Mouse (Mus musculus) mammary gland, adult 2 months (tissue): ENCODE measurements around the gene Lce1j. TPM values are rescaled to one million over a fixed set of nuclear protein-coding genes. Genes with fewer than 3 reads are reported as not detected.

Experiments
- polyA plus RNA-seq: library from polyadenylated mRNA; depleted of rRNA; stranded (reverse); fragments of >200 nt; gene quantifications from 2 replicates; pipeline ENCODE4 v1.2.3, GENCODE M21; 2012; ENCODE audit warnings: low replicate concordance; rRNA removed

Lce1j gene
- 0.95 TPM in 1 of 2 replicates, not detected in the other for polyA plus RNA-seq

GRCm38 (mm10) chr3:92790414-92790813 lies at the start of gene Lce1j:
Gene Lce1j (minus strand): TSS chr3:92790514.

DNA sequence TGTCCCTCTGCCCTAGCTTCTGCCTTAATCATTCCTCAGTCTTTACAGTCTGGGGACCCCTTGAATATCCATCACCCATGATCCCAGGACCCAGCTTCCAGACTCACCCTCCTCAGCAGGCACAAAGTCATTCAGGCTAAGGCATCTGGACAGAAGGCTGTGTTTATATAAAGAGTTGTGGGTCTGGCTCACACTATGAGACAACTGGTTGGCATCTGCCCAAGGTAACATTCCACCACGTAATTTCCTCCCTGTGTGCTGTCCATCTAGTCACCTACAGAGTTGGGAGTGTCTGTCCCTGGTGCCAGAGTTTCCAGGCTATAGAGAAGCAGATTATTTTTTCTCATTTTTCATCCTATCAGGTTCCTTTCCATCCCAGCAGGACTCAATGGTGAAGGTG lies 36.8 kb upstream of the Lce1j start, which contains the start of gene Kprp:
Kprp (minus strand) TSS at position 140 of the 400 bp plus-strand sequence.

GRCm38 (mm10) chr3:92807791-92808190 lies 17.5 kb upstream of the Lce1j start, which contains the start of gene Lce1k:
Gene Lce1k (minus strand): TSS chr3:92807891.

DNA sequence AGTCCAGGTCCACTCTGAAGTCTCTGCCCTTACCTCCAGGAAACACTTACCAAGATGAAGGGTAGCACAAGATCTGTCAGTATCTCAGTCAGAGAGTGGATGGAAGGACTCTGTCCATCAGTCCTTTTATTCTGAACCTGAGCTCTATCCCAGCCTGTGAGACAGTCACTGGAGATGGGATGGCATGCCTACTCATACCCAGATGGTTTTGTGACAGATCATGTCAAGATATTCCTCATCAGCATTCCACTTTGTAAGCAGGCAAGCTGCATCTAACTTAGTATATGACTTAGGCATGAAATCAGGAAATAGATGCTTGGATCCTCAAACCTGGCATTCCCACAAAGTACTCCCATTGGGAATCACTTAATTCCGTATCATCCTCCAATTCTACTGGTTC lies 11.5 kb downstream of the Lce1j start, which contains the start of gene Lce1i:
Lce1i (minus strand) TSS at position 101 of the 400 bp plus-strand sequence.

DNA sequence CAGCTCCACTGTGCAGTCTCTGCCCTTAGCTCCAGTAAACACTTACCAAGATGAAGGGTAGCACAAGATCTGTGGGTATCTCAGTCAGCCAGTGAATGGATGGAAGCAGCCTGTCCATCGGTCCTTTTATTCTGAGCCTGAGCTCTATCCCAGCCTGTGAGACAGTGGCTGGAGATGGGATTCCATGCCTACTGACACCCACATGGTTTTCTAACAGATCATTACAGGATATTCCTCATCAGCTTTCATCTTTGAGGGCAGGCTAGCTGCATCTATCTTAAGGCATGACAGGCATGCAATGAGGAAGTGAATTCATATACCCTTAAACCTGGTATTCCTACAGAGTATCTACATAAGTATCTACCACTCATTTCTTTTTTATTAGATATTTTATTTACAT lies 25.3 kb downstream of the Lce1j start, which contains the start of gene Lce1h:
Lce1h (minus strand) TSS at position 101 of the 400 bp plus-strand sequence.

DNA sequence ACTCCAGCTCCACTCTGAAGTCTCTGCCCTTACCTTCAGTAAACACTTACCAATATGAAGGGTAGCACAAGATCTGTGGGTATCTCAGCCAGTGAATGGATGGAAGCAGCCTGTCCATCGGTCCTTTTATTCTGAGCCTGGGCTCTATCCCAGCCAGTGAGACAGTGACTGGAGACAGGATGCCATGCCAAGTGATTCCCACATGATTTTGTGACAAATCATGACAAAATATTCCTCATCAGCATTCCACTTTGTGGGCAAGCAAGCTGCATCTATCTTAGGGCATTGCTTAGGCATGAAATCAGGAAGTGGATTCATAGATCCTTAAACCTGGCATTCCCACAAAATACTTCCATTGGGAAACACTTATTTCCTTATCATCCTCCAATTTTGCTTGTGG lies 38.1 kb downstream of the Lce1j start, which contains the start of gene Lce1g:
Lce1g (minus strand) TSS at position 101 of the 400 bp plus-strand sequence.

GRCm38 (mm10) chr3:92738996-92739395 lies 51.3 kb downstream of the Lce1j start, which contains the start of gene Gm38119:
Gene Gm38119 (minus strand): TSS chr3:92739096.

Other genes starting within 250 kb of the Lce1j start
- gene Ivl, start 216.8 kb downstream of the Lce1j start, polyA plus RNA-seq = 1.4 TPM in 1 of 2 replicates, not detected in the other
- gene Smcp, start 201.5 kb downstream of the Lce1j start, polyA plus RNA-seq = 0.24 TPM in 1 of 2 replicates, not detected in the other
- 0.20 TPM in 1 of 2 replicates, not detected in the other for gene 2210017I01Rik, start 183.0 kb downstream of the Lce1j start, polyA plus RNA-seq
- gene Lce6a, start 168.9 kb downstream of the Lce1j start, polyA plus RNA-seq = 0.66 and 1.3 TPM in 2 replicates
- gene Lce1a1, start 142.2 kb downstream of the Lce1j start, polyA plus RNA-seq = 0.86 and 4.6 TPM in 2 replicates
- 1.4 and 8.5 TPM in 2 replicates for gene Lce1b, start 133.6 kb downstream of the Lce1j start, polyA plus RNA-seq
- 0.92 and 8.4 TPM in 2 replicates for gene Lce1a2, start 120.2 kb downstream of the Lce1j start, polyA plus RNA-seq
- gene Lce1c, start 111.3 kb downstream of the Lce1j start, polyA plus RNA-seq = 1.2 and 5.9 TPM in 2 replicates
- 0.31 and 3.0 TPM in 2 replicates for gene Lce1d, start 103.3 kb downstream of the Lce1j start, polyA plus RNA-seq
- gene Lce1e, start 81.4 kb downstream of the Lce1j start, polyA plus RNA-seq = 0.93 TPM in 1 of 2 replicates, not detected in the other
- 0.91 TPM in 1 of 2 replicates, not detected in the other for gene Lce1f, start 70.2 kb downstream of the Lce1j start, polyA plus RNA-seq
- gene Gm38119, start 51.4 kb downstream of the Lce1j start, polyA plus RNA-seq = not detected in 2 replicates
- gene Lce1g, start 38.2 kb downstream of the Lce1j start, polyA plus RNA-seq = not detected in 2 replicates
- 0.22 and 0.56 TPM in 2 replicates for gene Lce1h, start 25.4 kb downstream of the Lce1j start, polyA plus RNA-seq
- 1.3 TPM in 1 of 2 replicates, not detected in the other for gene Lce1i, start 11.6 kb downstream of the Lce1j start, polyA plus RNA-seq
- gene Lce1k, start 17.4 kb upstream of the Lce1j start, polyA plus RNA-seq = 0.76 TPM in 1 of 2 replicates, not detected in the other
- 0.30 and 3.9 TPM in 2 replicates for gene Kprp, start 36.7 kb upstream of the Lce1j start, polyA plus RNA-seq
- gene Lce1l, start 60.8 kb upstream of the Lce1j start, polyA plus RNA-seq = 5.9 TPM in 1 of 2 replicates, not detected in the other
- 0.25 and 9.0 TPM in 2 replicates for gene 2310050C09Rik, start 79.7 kb upstream of the Lce1j start, polyA plus RNA-seq
- not detected in 2 replicates for gene Lce3a, start 135.7 kb upstream of the Lce1j start, polyA plus RNA-seq
- not detected in 2 replicates for gene Lce3b, start 142.5 kb upstream of the Lce1j start, polyA plus RNA-seq
- gene Lce3c, start 154.0 kb upstream of the Lce1j start, polyA plus RNA-seq = not detected in 2 replicates
- not detected in 2 replicates for gene Lce3d, start 166.9 kb upstream of the Lce1j start, polyA plus RNA-seq
- not detected in 2 replicates for gene Lce3e, start 176.5 kb upstream of the Lce1j start, polyA plus RNA-seq
- gene Lce3f, start 201.7 kb upstream of the Lce1j start, polyA plus RNA-seq = 0.30 TPM in 1 of 2 replicates, not detected in the other
- gene Crct1, start 225.2 kb upstream of the Lce1j start, polyA plus RNA-seq = 0.85 and 11.7 TPM in 2 replicates
- gene Lce1m, start 228.5 kb upstream of the Lce1j start, polyA plus RNA-seq = 1.9 and 9.2 TPM in 2 replicates